Mouse (Mus musculus): ENCODE measurements at regions not wholly inside any gene's neighbourhood (a gene's known extent, or its start where the extent isn't known, plus 50 kb on each side); places are given as distances from the start of the nearest gene placed in this dataset.

GRCm38 (mm10) chr9:30756796-30757195, 165.5 kb downstream of the Adamts15 start:
- no peak for DNase-seq (ENCODE audit: extremely low read depth)
- TF ChIP-seq USF2 (conservative IDR thresholded peaks at IDR 0.05; ENCODE audit: low read depth, low read length), result no peak
- no peak for TF ChIP-seq TBP (conservative IDR thresholded peaks at IDR 0.05; ENCODE audit: low read depth, low read length)
- no peak for TF ChIP-seq ELF1 (IDR thresholded peaks at IDR 0.05; ENCODE audit: low read depth, low read length)
- TF ChIP-seq ZMIZ1 (IDR thresholded peaks at IDR 0.05; ENCODE audit: low read depth, low read length), result no peak
- TF ChIP-seq NRF1 (IDR thresholded peaks at IDR 0.05; ENCODE audit: low read depth, low read length), result no peak
- no peak for TF ChIP-seq CHD1 (IDR thresholded peaks at IDR 0.05; ENCODE audit: low read depth, low read length)
- no peak for TF ChIP-seq POLR2A (IDR thresholded peaks at IDR 0.05; ENCODE audit: low read depth, low read length)
- TF ChIP-seq HCFC1 (IDR thresholded peaks at IDR 0.05; ENCODE audit: low read depth, low read length), result no peak
- no peak for TF ChIP-seq SMC3 (IDR thresholded peaks at IDR 0.05; ENCODE audit: low read depth, low read length)
- TF ChIP-seq NELFE (IDR thresholded peaks at IDR 0.05; ENCODE audit: low read depth, low read length), result no peak
- TF ChIP-seq GABPA (IDR thresholded peaks at IDR 0.05; ENCODE audit: insufficient replicate concordance, low read depth, low read length), result no peak
- no peak for TF ChIP-seq ZNF384 (IDR thresholded peaks at IDR 0.05; ENCODE audit: low read depth, low read length)
- no peak for TF ChIP-seq JUND (conservative IDR thresholded peaks at IDR 0.05; ENCODE audit: low read depth, low read length)
- no peak for TF ChIP-seq CTCF (conservative IDR thresholded peaks at IDR 0.05 in 1 of 2, IDR thresholded peaks at IDR 0.05 in 1 of 2; ENCODE audit: low read depth in 2 of 2, low read length in 2 of 2)
- TF ChIP-seq ZKSCAN1 (IDR thresholded peaks at IDR 0.05; ENCODE audit: borderline replicate concordance, low read depth, low read length), result no peak
- Histone ChIP-seq H3K79me2 (replicated peaks; ENCODE audit: control insufficient read depth, extremely low read depth, insufficient read depth, poor library complexity, severe bottlenecking) (no peaks in the 10 kb centered on the region), H3K9me3 (replicated peaks; ENCODE audit: low read length) (no peaks in the 10 kb centered on the region), H3K4me1 (ENCODE audit: control insufficient read depth in 1 of 2, insufficient read depth in 2 of 2) (no peaks in the 10 kb centered on the region), H3K36me3 (replicated peaks in 1 of 2; ENCODE audit: control insufficient read depth in 1 of 2, insufficient read depth in 1 of 2, low read length in 1 of 2) (no peaks in the 10 kb centered on the region), H3K27ac (ENCODE audit: insufficient read depth, low read depth) (no peak overlapping the region), H3K27me3 (replicated peaks) (no peaks in the 10 kb centered on the region), H3K4me3 (replicated peaks in 1 of 3; ENCODE audit: low read depth in 2 of 3, low read length in 2 of 3, poor library complexity in 1 of 3) (no peak overlapping the region), H3K9ac (ENCODE audit: insufficient read depth, low read depth) (no peak overlapping the region), H3K4me2 (ENCODE audit: insufficient read depth, low read depth, poor library complexity, severe bottlenecking) (no peak overlapping the region)
- in situ Hi-C loops (cut with MboI; ENCODE audit: low pct_ligation_motif_present, low pct_unique_long_range_greater_than_20kb, low sequenced_read_pairs), result no loop called here
- dilution Hi-C loops (cut with MboI; ENCODE audit: extremely low pct_ligation_motif_present, extremely low pct_unique_long_range_greater_than_20kb, low sequenced_read_pairs), result no loop called here

- Histone ChIP-seq H3K4me3 (replicated peaks in 1 of 3; ENCODE audit: low read depth in 2 of 3, low read length in 2 of 3, poor library complexity in 1 of 3) (no peak overlapping the region), H3K9me3 (replicated peaks; ENCODE audit: low read length) (no peaks in the 10 kb centered on the region), H3K4me2 (ENCODE audit: insufficient read depth, low read depth, poor library complexity, severe bottlenecking) (no peak overlapping the region), H3K79me2 (replicated peaks; ENCODE audit: control insufficient read depth, extremely low read depth, insufficient read depth, poor library complexity, severe bottlenecking) (no peaks in the 10 kb centered on the region), H3K36me3 (replicated peaks in 1 of 2; ENCODE audit: control insufficient read depth in 1 of 2, insufficient read depth in 1 of 2, low read length in 1 of 2) (no peaks in the 10 kb centered on the region), H3K4me1 (ENCODE audit: control insufficient read depth in 1 of 2, insufficient read depth in 2 of 2) (no peaks in the 10 kb centered on the region), H3K27ac (ENCODE audit: insufficient read depth, low read depth) (no peak overlapping the region), H3K9ac (ENCODE audit: insufficient read depth, low read depth) (no peak overlapping the region), H3K27me3 (replicated peaks) (no peaks in the 10 kb centered on the region)
- no peak for DNase-seq (ENCODE audit: extremely low read depth)
- dilution Hi-C loops (cut with MboI; ENCODE audit: extremely low pct_ligation_motif_present, extremely low pct_unique_long_range_greater_than_20kb, low sequenced_read_pairs), result no loop called here
- TF ChIP-seq MAFK (IDR thresholded peaks at IDR 0.05; ENCODE audit: insufficient replicate concordance, low read length), result no peak
- TF ChIP-seq ZKSCAN1 (IDR thresholded peaks at IDR 0.05; ENCODE audit: borderline replicate concordance, low read depth, low read length), result no peak
- no peak for TF ChIP-seq CHD2 (IDR thresholded peaks at IDR 0.05; ENCODE audit: low read length)
- TF ChIP-seq SMC3 (IDR thresholded peaks at IDR 0.05; ENCODE audit: low read depth, low read length), result no peak
- TF ChIP-seq USF1 (IDR thresholded peaks at IDR 0.05; ENCODE audit: low read depth, low read length), result no peak
- in situ Hi-C loops (cut with MboI; ENCODE audit: low pct_ligation_motif_present, low pct_unique_long_range_greater_than_20kb, low sequenced_read_pairs), result no loop called here
These were observed 166.7 kb downstream of the Adamts15 start for GRCm38 (mm10) chr9:30755586-30755985.

All from CH12.LX (cell line).